Mouse (Mus musculus): ENCODE measurements around the gene Tcte1. TPM values are rescaled to one million over a fixed set of nuclear protein-coding genes. Genes with fewer than 3 reads are reported as not detected.

Tcte1 gene
- polyA plus RNA-seq, 1 experiment = 0.16 TPM

DNA sequence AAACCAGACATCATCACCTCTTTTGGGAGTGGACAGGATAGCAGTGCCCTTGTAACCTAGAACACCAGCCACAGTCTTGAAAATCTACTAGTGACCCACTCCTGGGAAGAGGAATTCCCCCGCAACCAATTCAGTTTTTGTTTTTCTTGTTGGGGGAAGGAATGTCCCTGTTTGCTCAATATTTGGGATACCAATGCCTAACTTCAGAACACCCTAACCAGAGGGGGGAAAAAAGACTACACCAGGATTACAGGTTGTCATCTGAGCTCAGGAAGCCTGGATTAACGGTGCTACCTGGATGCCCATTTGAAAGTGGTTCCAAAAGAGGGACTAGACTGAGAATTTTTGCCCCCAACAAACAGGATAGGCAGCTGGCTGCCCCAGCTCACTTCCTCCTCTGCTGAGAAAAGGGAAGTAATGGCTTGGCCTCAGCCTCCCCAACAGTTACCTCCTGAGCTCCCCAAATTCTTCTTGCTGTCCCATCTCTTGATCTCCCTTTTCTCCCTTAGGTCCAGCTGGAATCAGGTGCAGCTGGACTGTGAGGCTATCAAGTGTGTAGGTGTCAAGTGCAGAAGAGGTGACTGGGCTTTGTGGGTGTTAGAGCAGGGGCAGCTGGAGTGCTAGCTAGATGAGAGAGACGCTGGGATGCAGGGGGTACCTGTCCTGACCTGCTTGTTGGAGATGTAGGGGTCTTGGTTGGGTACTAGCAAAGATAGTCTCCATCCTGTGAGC lies 33.4 kb downstream of the Tcte1 start:
- peak overlapping the region; percentile 97 for H3K4me3 ChIP-seq (ENCODE audit: extremely low read depth, insufficient read depth, insufficient read length)
- peaks cover 20% of the 10 kb centered on the region for H3K36me3 ChIP-seq (ENCODE audit: control insufficient read depth, insufficient read depth, low read length)
- peak; percentile 33; the same call in 1 of the 2 replicates for TF ChIP-seq POLR2A (IDR thresholded peaks at IDR 0.05; ENCODE audit: low read depth, low read length)
- no peak for TF ChIP-seq CTCF (IDR thresholded peaks at IDR 0.05; ENCODE audit: extremely low read depth, insufficient read depth, insufficient read length, insufficient replicate concordance)
- H3K27me3 ChIP-seq (ENCODE audit: control insufficient read depth, insufficient read depth, low read length) = no peaks in the 10 kb centered on the region
- WGBS = 9% methylated on average over 3 of the region's 3 CpGs
- H3K27ac ChIP-seq (ENCODE audit: insufficient read depth, low read length) = peak overlapping the region; percentile 89
- H3K4me1 ChIP-seq (ENCODE audit: control insufficient read depth, insufficient read depth, insufficient read length) = peaks cover 9% of the 10 kb centered on the region; the same call in 1 of the 2 replicates
- peak in 1 of 2 experiments; percentile 53 for DNase-seq (ENCODE audit: low read depth in 1 of 2, low spot score in 2 of 2)

GRCm38 (mm10) chr17:45557246-45557824 lies 34.1 kb downstream of the Tcte1 start:
- WGBS = under 1% methylated on average over 7 of the region's 7 CpGs
- H3K27me3 ChIP-seq (ENCODE audit: control insufficient read depth, insufficient read depth, low read length) = no peaks in the 10 kb centered on the region
- no peak for TF ChIP-seq CTCF (IDR thresholded peaks at IDR 0.05; ENCODE audit: extremely low read depth, insufficient read depth, insufficient read length, insufficient replicate concordance)
- TF ChIP-seq POLR2A (IDR thresholded peaks at IDR 0.05; ENCODE audit: low read depth, low read length) = no peak
- H3K27ac ChIP-seq (ENCODE audit: insufficient read depth, low read length) = peak overlapping the region; percentile 89
- H3K4me1 ChIP-seq (ENCODE audit: control insufficient read depth, insufficient read depth, insufficient read length) = peaks cover 9% of the 10 kb centered on the region; the same call in 1 of the 2 replicates
- DNase-seq (ENCODE audit: low read depth in 1 of 2, low spot score in 2 of 2) = peak in 1 of 2 experiments; percentile 56
- peak overlapping the region; percentile 97 for H3K4me3 ChIP-seq (ENCODE audit: extremely low read depth, insufficient read depth, insufficient read length)
- peaks cover 25% of the 10 kb centered on the region for H3K36me3 ChIP-seq (ENCODE audit: control insufficient read depth, insufficient read depth, low read length)

- H3K36me3 ChIP-seq (ENCODE audit: control insufficient read depth, insufficient read depth, low read length) = peaks cover 28% of the 10 kb centered on the region
- peak overlapping the region; percentile 89 for H3K27ac ChIP-seq (ENCODE audit: insufficient read depth, low read length)
- TF ChIP-seq CTCF (IDR thresholded peaks at IDR 0.05; ENCODE audit: extremely low read depth, insufficient read depth, insufficient read length, insufficient replicate concordance) (no peak), POLR2A (IDR thresholded peaks at IDR 0.05; ENCODE audit: low read depth, low read length) (no peak)
- H3K27me3 ChIP-seq (ENCODE audit: control insufficient read depth, insufficient read depth, low read length) = no peaks in the 10 kb centered on the region
- H3K4me3 ChIP-seq (ENCODE audit: extremely low read depth, insufficient read depth, insufficient read length) = peak overlapping the region; percentile 97
- 11% methylated on average over 16 of the region's 16 CpGs for WGBS
- H3K4me1 ChIP-seq (ENCODE audit: control insufficient read depth, insufficient read depth, insufficient read length) = peaks cover 9% of the 10 kb centered on the region; the same call in 1 of the 2 replicates
- peak in 1 of 2 experiments; percentile 58 for DNase-seq (ENCODE audit: low read depth in 1 of 2, low spot score in 2 of 2)
Observed at GRCm38 (mm10) chr17:45557998-45558862, 35.0 kb downstream of the Tcte1 start.

GRCm38 (mm10) chr17:45559732-45560525 lies 36.7 kb downstream of the Tcte1 start:
- 74% methylated on average over 15 of the region's 15 CpGs for WGBS
- no peak for DNase-seq (ENCODE audit: low read depth in 1 of 2, low spot score in 2 of 2)
- H3K4me3 ChIP-seq (ENCODE audit: extremely low read depth, insufficient read depth, insufficient read length) = no peak overlapping the region
- TF ChIP-seq CTCF (IDR thresholded peaks at IDR 0.05; ENCODE audit: extremely low read depth, insufficient read depth, insufficient read length, insufficient replicate concordance) (no peak), POLR2A (IDR thresholded peaks at IDR 0.05; ENCODE audit: low read depth, low read length) (no peak)
- peak overlapping the region; percentile 76 for H3K27ac ChIP-seq (ENCODE audit: insufficient read depth, low read length)
- H3K36me3 ChIP-seq (ENCODE audit: control insufficient read depth, insufficient read depth, low read length) = peaks cover 28% of the 10 kb centered on the region
- H3K27me3 ChIP-seq (ENCODE audit: control insufficient read depth, insufficient read depth, low read length) = no peaks in the 10 kb centered on the region
- peaks cover 9% of the 10 kb centered on the region for H3K4me1 ChIP-seq (ENCODE audit: control insufficient read depth, insufficient read depth, insufficient read length)

DNA sequence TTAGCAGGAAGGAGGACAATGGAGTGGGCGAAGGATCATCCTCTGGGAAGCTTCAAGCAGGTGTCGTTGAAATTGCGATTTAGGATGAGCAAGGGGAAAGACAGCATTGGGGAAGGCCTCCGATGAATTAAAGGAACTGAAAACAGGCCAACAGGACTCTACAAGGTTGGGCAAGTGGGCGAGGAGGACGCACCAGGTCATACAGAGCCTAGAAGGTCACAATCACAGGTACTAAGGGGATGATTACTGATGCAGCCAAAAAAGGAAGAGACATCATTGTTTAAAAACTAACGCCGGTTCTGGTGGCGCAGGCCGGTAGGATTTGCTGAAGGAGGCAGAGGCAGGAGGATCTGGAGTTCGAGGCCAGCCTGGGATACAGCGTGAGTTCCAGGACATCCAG lies 40.0 kb downstream of the Tcte1 start:
- Histone ChIP-seq H3K27ac (ENCODE audit: insufficient read depth, low read length) (peak overlapping the region; percentile 84), H3K4me3 (ENCODE audit: extremely low read depth, insufficient read depth, insufficient read length) (no peak overlapping the region), H3K36me3 (ENCODE audit: control insufficient read depth, insufficient read depth, low read length) (peaks cover 42% of the 10 kb centered on the region), H3K27me3 (ENCODE audit: control insufficient read depth, insufficient read depth, low read length) (no peaks in the 10 kb centered on the region), H3K4me1 (ENCODE audit: control insufficient read depth, insufficient read depth, insufficient read length) (peaks cover 9% of the 10 kb centered on the region)
- no peak for TF ChIP-seq CTCF (IDR thresholded peaks at IDR 0.05; ENCODE audit: extremely low read depth, insufficient read depth, insufficient read length, insufficient replicate concordance)
- no peak for TF ChIP-seq POLR2A (IDR thresholded peaks at IDR 0.05; ENCODE audit: low read depth, low read length)
- 42% methylated on average over 12 of the region's 12 CpGs for WGBS
- DNase-seq (ENCODE audit: low read depth in 1 of 2, low spot score in 2 of 2) = no peak

Measured in spleen, adult 2 months (tissue).